In the genomic region with DNA sequence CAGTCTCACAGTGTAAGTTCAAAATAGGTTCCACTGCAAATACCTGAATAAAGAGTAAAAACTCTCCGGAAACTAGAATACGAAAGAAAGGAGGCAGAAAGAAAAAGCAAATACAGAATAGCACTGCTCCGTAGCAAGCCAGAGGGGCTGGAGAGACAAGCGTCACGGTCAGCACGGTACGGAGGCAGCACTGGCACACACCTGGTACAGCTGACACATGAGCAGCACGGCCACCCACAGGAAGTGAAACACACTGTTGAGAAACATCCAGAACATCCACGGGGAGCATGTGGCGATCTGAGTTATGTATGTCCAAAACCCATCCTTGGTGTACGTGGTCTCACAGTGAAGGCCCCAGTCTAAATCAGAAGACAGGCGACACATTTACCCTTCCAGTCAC, we compare ENCODE assay signal across 22 mouse cellular contexts. TPM values are rescaled to one million over a fixed set of nuclear protein-coding genes. Genes with fewer than 3 reads are reported as not detected.
DNase-seq lines count a peak whose midpoint lies in the region; ATAC-seq lines count a peak whose summit lies in the region.
"Had no signal": no experiment of that assay in that cellular context is flagged by ENCODE, and none has a peak within 500 bp of the region (broad histone marks: within the 10 kb centered on the region; RNA-seq: fewer than 3 reads in every experiment).

No protein-coding gene starts in this region.

- no peaks in the 10 kb centered on the region for H3K27me3 ChIP-seq in heart, embryonic 15.5 days
- H3K27me3 ChIP-seq in midbrain, embryonic 16.5 days (ENCODE audit: control insufficient read depth, insufficient read depth, low read depth, low read length) = no peaks in the 10 kb centered on the region
- H3K27me3 ChIP-seq: forebrain, embryonic 12.5 days; intestine, embryonic 15.5 days; liver, embryonic 15.5 days had no signal

- 74% methylated on average over 12 of the region's 12 CpGs for WGBS in heart, embryonic 15.5 days
- 90% methylated on average over 12 of the region's 12 CpGs for WGBS in midbrain, embryonic 16.5 days

- no peaks in the 10 kb centered on the region for H3K9me3 ChIP-seq in heart, embryonic 15.5 days (replicated peaks)
- no peaks in the 10 kb centered on the region for H3K9me3 ChIP-seq in midbrain, embryonic 16.5 days (replicated peaks; ENCODE audit: control insufficient read depth, low read length, poor library complexity, severe bottlenecking)
- H3K9me3 ChIP-seq: forebrain, embryonic 12.5 days; G1E; intestine, embryonic 15.5 days; liver, embryonic 15.5 days had no signal

- peak overlapping the region; percentile 57; the same call in 1 of the 2 replicates for H3K27ac ChIP-seq in heart, embryonic 15.5 days
- no peak overlapping the region for H3K27ac ChIP-seq in midbrain, embryonic 16.5 days (ENCODE audit: low read length)
- H3K27ac ChIP-seq: forebrain, embryonic 12.5 days; hindbrain, embryonic 14.5 days; intestine, embryonic 15.5 days; kidney, postnatal 0 days; liver, embryonic 15.5 days had no signal

- 0 out of 2 replicates have a peak, but pooled peaks cover 6% of the 10 kb centered on the region for H3K4me1 ChIP-seq in heart, embryonic 15.5 days (replicated peaks)
- H3K4me1 ChIP-seq in midbrain, embryonic 16.5 days (ENCODE audit: control insufficient read depth, insufficient read depth, low read length) = no peaks in the 10 kb centered on the region
- H3K4me1 ChIP-seq: forebrain, embryonic 12.5 days; intestine, embryonic 15.5 days; liver, embryonic 15.5 days had no signal

- H3K9ac ChIP-seq in heart, embryonic 15.5 days = no peak overlapping the region
- H3K9ac ChIP-seq in midbrain, embryonic 16.5 days (ENCODE audit: low read depth, low read length) = no peak overlapping the region
- H3K9ac ChIP-seq: forebrain, embryonic 12.5 days; hindbrain, embryonic 14.5 days; intestine, embryonic 15.5 days; liver, embryonic 15.5 days had no signal

- no peak for ATAC-seq in heart, embryonic 15.5 days (replicated peaks; ENCODE audit: insufficient number of reproducible peaks, insufficient read depth, low FRiP score, low read depth)
- ATAC-seq in granulocyte monocyte progenitor cell, adult 5-6 weeks (replicated peaks; ENCODE audit: poor library complexity, severe bottlenecking) = peak; percentile 76
- ATAC-seq in midbrain, embryonic 16.5 days = no peak
- ATAC-seq: CD4-positive, CD25-positive, alpha-beta regulatory T cell, adult 4 months; intestine, embryonic 15.5 days; lung, postnatal 0 days had no signal

- H3K36me3 ChIP-seq in heart, embryonic 15.5 days = peaks cover 38% of the 10 kb centered on the region
- H3K36me3 ChIP-seq in midbrain, embryonic 16.5 days (ENCODE audit: control insufficient read depth, insufficient read depth, low read length) = 0 out of 2 replicates have a peak, but pooled peaks cover 4% of the 10 kb centered on the region

- DNase-seq in heart, postnatal 14 days = no peak
- DNase-seq in testis, postnatal 10 days (ENCODE audit: low spot score) = peak; percentile 32
- no peak for DNase-seq in testis, postnatal 14 days (ENCODE audit: low spot score)
- no peak for DNase-seq in right cerebral cortex, adult 2 months (ENCODE audit: low spot score in 2 of 2)
- DNase-seq: adrenal gland, postnatal 14 days; cerebellum, adult 11 months; cerebellum, postnatal 25 days; embryo, embryonic 11 days; gastrocnemius, postnatal 14 days; midbrain, embryonic 14.5 days; thymus, postnatal 36 days had no signal

- intact Hi-C loops in heart, postnatal 14 days (cut with DNase I) = no loop called here

- H3K4me3 ChIP-seq in heart, embryonic 15.5 days = no peak overlapping the region
- no peak overlapping the region for H3K4me3 ChIP-seq in midbrain, embryonic 16.5 days (ENCODE audit: low read depth, low read length)
- H3K4me3 ChIP-seq: forebrain, embryonic 12.5 days; intestine, embryonic 15.5 days; liver, embryonic 15.5 days had no signal

- H3K4me2 ChIP-seq in heart, embryonic 15.5 days = no peak overlapping the region
- no peak overlapping the region for H3K4me2 ChIP-seq in midbrain, embryonic 16.5 days (ENCODE audit: low read length)
- H3K4me2 ChIP-seq: forebrain, embryonic 12.5 days; hindbrain, embryonic 14.5 days; intestine, embryonic 15.5 days; liver, embryonic 15.5 days had no signal

RNA-seq across cellular contexts. Expression of a gene that starts 26.4 kb away (rescaled TPM):
- 386 and 434 TPM in 2 replicates for polyA plus RNA-seq in heart, embryonic 15.5 days (2015; fragmentation: Nextera tagmentation; extraction: Ambion mirVana)
- 10 to 100 TPM; 92.6 to 95.4 TPM for total RNA-seq in heart, postnatal 14 days (2021)
- 38.3 and 53.6 TPM in 2 replicates for total RNA-seq in granulocyte monocyte progenitor cell, adult 5-6 weeks (2014; fragmentation: Nextera tagmentation)
- total RNA-seq in granulocyte monocyte progenitor cell, adult 5-6 weeks (2017) = 85.8 and 119 TPM in 2 replicates
- polyA plus RNA-seq in midbrain, embryonic 16.5 days (2015; fragmentation: Nextera tagmentation; extraction: Ambion mirVana) = 105 and 111 TPM in 2 replicates
- polyA plus RNA-seq: G1E had no signal
